Mouse (Mus musculus) MEL (cell line): ENCODE data around the gene Phyh. TPM values are rescaled to one million over a fixed set of nuclear protein-coding genes. Genes with fewer than 3 reads are reported as not detected.

ENCODE experiments used
- DNase-seq: peaks from one replicate; pipeline ENCODE4 v3.0.0; 2011; ENCODE audit warnings: low read depth, low spot score
- H3K27ac ChIP-seq: 2 replicates; pipeline ENCODE4 v1.5.1; 2012; ENCODE audit warnings: low read depth, mild to moderate bottlenecking, control low read depth, low read length, moderate library complexity; ENCODE audit not compliant: control insufficient read depth
- H3K27me3 ChIP-seq, 2 experiments: fragments of 150-350 bp in 1 of 2; sonication (generic) in 1 of 2; 2 replicates each; pipeline ENCODE4 v1.6.1; 2012; ENCODE audit warnings: low read length in 2 of 2, mild to moderate bottlenecking in 2 of 2, improper control_type of control experiment in 1 of 2, moderate library complexity in 1 of 2; ENCODE audit not compliant: insufficient read depth in 2 of 2, control insufficient read depth in 1 of 2
- H3K36me3 ChIP-seq, 2 experiments: 2 replicates each; pipeline ENCODE4 v1.6.1; 2012 to 2014; ENCODE audit warnings: low read length in 2 of 2, improper control_type of control experiment in 1 of 2, inconsistent platforms in 1 of 2, mild to moderate bottlenecking in 1 of 2; ENCODE audit not compliant: insufficient read depth in 2 of 2, control insufficient read depth in 1 of 2
- H3K4me1 ChIP-seq, 2 experiments: fragments of 150-350 bp in 1 of 2; sonication (generic) in 1 of 2; 2 replicates each; pipeline ENCODE4 v1.6.1; 2012; ENCODE audit warnings: low read length in 2 of 2, improper control_type of control experiment in 1 of 2, mild to moderate bottlenecking in 1 of 2; ENCODE audit not compliant: insufficient read depth in 2 of 2, control insufficient read depth in 1 of 2
- H3K4me3 ChIP-seq, 2 experiments: fragments of 150-350 bp in 1 of 2; sonication (generic) in 1 of 2; 2 replicates each; pipeline ENCODE4 v1.5.1; 2012; ENCODE audit warnings: low read depth in 2 of 2, low read length in 2 of 2, mild to moderate bottlenecking in 2 of 2, moderate library complexity in 2 of 2, control low read depth in 1 of 2, improper control_type of control experiment in 1 of 2; ENCODE audit not compliant: control insufficient read depth in 1 of 2, insufficient read depth in 1 of 2
- H3K79me2 ChIP-seq: 2 replicates; pipeline ENCODE4 v1.6.1; 2012; ENCODE audit warnings: mild to moderate bottlenecking, low read length, moderate library complexity; ENCODE audit not compliant: control insufficient read depth, poor library complexity, insufficient read depth
- H3K9ac ChIP-seq: 2 replicates; pipeline ENCODE4 v1.6.1; 2012; ENCODE audit warnings: low read depth, mild to moderate bottlenecking, control low read depth, low read length, moderate library complexity; ENCODE audit not compliant: control insufficient read depth, poor library complexity, severe bottlenecking
- H3K9me3 ChIP-seq: fragments of 150-350 bp; sonication (generic); replicated peaks from 2 replicates; pipeline ENCODE4 v1.6.1; 2012; ENCODE audit warnings: mild to moderate bottlenecking, low read length, improper control_type of control experiment, moderate library complexity; ENCODE audit not compliant: insufficient read depth
- CHD1 ChIP-seq: IDR thresholded peaks from 2 replicates; pipeline ENCODE4 v1.6.1; 2012; ENCODE audit warnings: low read depth, mild to moderate bottlenecking, inconsistent platforms, low read length, improper control_type of control experiment
- CHD2 ChIP-seq: IDR thresholded peaks from 2 replicates; pipeline ENCODE4 v1.6.1; 2011; ENCODE audit warnings: low read length, improper control_type of control experiment
- CTCF ChIP-seq, 3 experiments: IDR thresholded peaks in 2 of 3; conservative IDR thresholded peaks in 1 of 3; 2 replicates each; pipeline ENCODE4 v1.5.1; 2011 to 2012; ENCODE audit warnings: low read length in 3 of 3, low read depth in 2 of 3, mild to moderate bottlenecking in 2 of 3, improper control_type of control experiment in 1 of 3, inconsistent platforms in 1 of 3, mixed read lengths in 1 of 3, moderate library complexity in 1 of 3; ENCODE audit not compliant: control insufficient read depth in 1 of 3, insufficient read depth in 1 of 3, poor library complexity in 1 of 3, severe bottlenecking in 1 of 3
- E2F4 ChIP-seq: IDR thresholded peaks from 2 replicates; pipeline ENCODE4 v1.6.1; 2011; ENCODE audit warnings: low read depth, low read length, improper control_type of control experiment, borderline replicate concordance
- GABPA ChIP-seq: IDR thresholded peaks from 2 replicates; pipeline ENCODE4 v1.6.1; 2012; ENCODE audit warnings: low read depth, mild to moderate bottlenecking, inconsistent platforms, low read length, improper control_type of control experiment, moderate library complexity
- GATA1 ChIP-seq: IDR thresholded peaks from 2 replicates; pipeline ENCODE4 v1.6.1; 2011; ENCODE audit warnings: low read depth, low read length, improper control_type of control experiment
- HCFC1 ChIP-seq: IDR thresholded peaks from 2 replicates; pipeline ENCODE4 v1.6.1; 2012; ENCODE audit warnings: low read depth, mild to moderate bottlenecking, inconsistent platforms, low read length, improper control_type of control experiment, moderate library complexity
- JUND ChIP-seq: IDR thresholded peaks from 2 replicates; pipeline ENCODE4 v1.6.1; 2011; ENCODE audit warnings: low read depth, mild to moderate bottlenecking, improper control_type of control experiment, low read length
- MAFK ChIP-seq: IDR thresholded peaks from 2 replicates; pipeline ENCODE4 v1.6.1; 2011; ENCODE audit warnings: low read depth, mild to moderate bottlenecking, low read length, improper control_type of control experiment, borderline replicate concordance
- MAX ChIP-seq: IDR thresholded peaks from 2 replicates; pipeline ENCODE4 v1.6.1; 2011; ENCODE audit warnings: low read length, improper control_type of control experiment
- MAZ ChIP-seq: IDR thresholded peaks from 2 replicates; pipeline ENCODE4 v1.6.1; 2012; ENCODE audit warnings: low read depth, mild to moderate bottlenecking, inconsistent platforms, low read length, improper control_type of control experiment
- MXI1 ChIP-seq: IDR thresholded peaks from 2 replicates; pipeline ENCODE4 v1.6.1; 2011; ENCODE audit warnings: mild to moderate bottlenecking, low read depth, low read length, improper control_type of control experiment
- MYC ChIP-seq: IDR thresholded peaks from 2 replicates; pipeline ENCODE4 v1.6.1; 2011; ENCODE audit warnings: low read depth, mild to moderate bottlenecking, low read length, improper control_type of control experiment, moderate library complexity
- NELFE ChIP-seq: IDR thresholded peaks from 2 replicates; pipeline ENCODE4 v1.6.1; 2011; ENCODE audit warnings: low read depth, low read length, improper control_type of control experiment
- NRF1 ChIP-seq: IDR thresholded peaks from 2 replicates; pipeline ENCODE4 v1.6.1; 2014; ENCODE audit warnings: low read depth, mild to moderate bottlenecking, inconsistent platforms, low read length, improper control_type of control experiment, moderate library complexity; ENCODE audit not compliant: poor library complexity, insufficient read depth, severe bottlenecking
- POLR2A ChIP-seq, 2 experiments: IDR thresholded peaks; 2 replicates each; pipeline ENCODE4 v1.6.1; 2011 to 2012; ENCODE audit warnings: low read length in 2 of 2, mild to moderate bottlenecking in 2 of 2, control low read depth in 1 of 2, improper control_type of control experiment in 1 of 2, low read depth in 1 of 2, moderate library complexity in 1 of 2; ENCODE audit not compliant: control insufficient read depth in 1 of 2, insufficient read depth in 1 of 2, poor library complexity in 1 of 2
- POLR2AphosphoS2 ChIP-seq: IDR thresholded peaks from 2 replicates; pipeline ENCODE4 v1.6.1; 2011; ENCODE audit warnings: low read length, improper control_type of control experiment
- POLR2AphosphoS5 ChIP-seq: IDR thresholded peaks from 2 replicates; pipeline ENCODE4 v1.6.1; 2012; ENCODE audit warnings: low read depth, borderline replicate concordance, mild to moderate bottlenecking, inconsistent platforms, low read length, moderate library complexity, mixed read lengths
- RAD21 ChIP-seq: IDR thresholded peaks from 2 replicates; pipeline ENCODE4 v1.6.1; 2011; ENCODE audit warnings: mild to moderate bottlenecking, low read depth, low read length, improper control_type of control experiment
- RCOR1 ChIP-seq: IDR thresholded peaks from 2 replicates; pipeline ENCODE4 v1.6.1; 2012; ENCODE audit warnings: low read depth, mild to moderate bottlenecking, inconsistent platforms, low read length, improper control_type of control experiment
- SIN3A ChIP-seq: IDR thresholded peaks from 2 replicates; pipeline ENCODE4 v1.6.1; 2012; ENCODE audit warnings: low read length, improper control_type of control experiment, inconsistent platforms
- TBP ChIP-seq: IDR thresholded peaks from 2 replicates; pipeline ENCODE4 v1.8.0; 2011; ENCODE audit warnings: low read depth, low read length, improper control_type of control experiment
- TCF12 ChIP-seq: IDR thresholded peaks from 2 replicates; pipeline ENCODE4 v1.6.1; 2014; ENCODE audit warnings: low read depth, mild to moderate bottlenecking, inconsistent platforms, low read length, improper control_type of control experiment, moderate library complexity
- ZMIZ1 ChIP-seq: IDR thresholded peaks from 2 replicates; pipeline ENCODE4 v1.6.1; 2012; ENCODE audit warnings: low read depth, mild to moderate bottlenecking, inconsistent platforms, low read length, improper control_type of control experiment, moderate library complexity
- ZNF384 ChIP-seq: IDR thresholded peaks from 2 replicates; pipeline ENCODE4 v1.6.1; 2012; ENCODE audit warnings: low read depth, mild to moderate bottlenecking, inconsistent platforms, low read length, improper control_type of control experiment
- polyA plus RNA-seq, 2 experiments: library from polyadenylated mRNA; stranded (reverse) in 1 of 2; unstranded in 1 of 2; fragments of >175 nt in 1 of 2; fragments of >200 nt in 1 of 2; gene quantifications; 2 replicates each; pipeline versions ENCODE4 v1.2.1 to v1.2.4; 2012; ENCODE audit warnings: low replicate concordance in 2 of 2, low read depth in 1 of 2; ENCODE audit not compliant: insufficient read length in 2 of 2, insufficient read depth in 1 of 2, missing spikeins in 1 of 2
- total RNA-seq: library from RNA; depleted of rRNA; stranded (reverse); fragments of 300-350 nt; gene quantifications from 2 replicates; pipeline ENCODE4 v1.2.3, GENCODE M21; 2012

Phyh gene
- total and polyA plus RNA-seq, 3 experiments, result not detected

DNA sequence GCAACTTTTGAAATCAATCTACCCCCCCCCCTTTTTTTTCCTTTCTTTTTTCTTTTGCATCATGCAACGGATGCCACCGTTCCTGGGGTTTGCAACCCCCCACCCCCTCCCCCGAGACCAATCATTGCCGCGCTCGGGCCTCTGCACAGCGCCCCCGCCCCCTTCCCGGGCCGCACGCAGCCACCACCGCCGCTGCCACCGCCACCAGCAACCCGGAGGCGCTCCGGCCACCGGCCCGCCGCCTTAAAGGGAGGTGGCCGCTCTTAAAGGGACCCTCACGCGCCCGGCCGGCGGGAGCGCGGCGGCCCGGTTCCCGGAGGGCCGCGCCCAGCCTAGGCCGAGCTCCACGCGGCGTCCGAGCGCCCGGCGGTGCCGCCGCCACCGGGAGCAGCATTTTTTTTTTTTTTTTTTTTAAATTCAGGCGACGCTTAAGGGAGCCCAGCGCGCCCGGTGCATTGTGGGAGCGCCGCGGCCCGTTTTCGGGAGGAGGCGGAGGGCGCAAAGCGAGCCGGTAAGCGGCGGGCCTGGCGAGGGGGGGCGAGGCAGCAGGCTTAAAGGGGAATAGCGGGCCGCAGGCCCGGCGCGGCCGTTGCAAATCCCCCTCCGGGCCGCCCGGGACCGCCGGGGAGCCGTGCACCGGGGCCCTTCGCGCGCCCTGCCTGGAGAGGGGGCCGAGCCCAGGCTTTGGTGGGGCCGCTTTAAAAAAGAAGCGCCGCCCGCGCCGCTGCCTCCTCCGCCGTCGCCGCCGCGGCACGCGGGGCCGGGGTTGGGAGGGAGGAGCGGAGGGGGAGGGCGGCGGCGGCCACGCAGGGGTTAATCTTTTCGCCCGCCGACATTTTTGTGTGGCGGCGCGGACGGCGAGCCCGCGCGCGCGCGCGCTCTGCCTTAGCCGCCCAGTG is 37.2 kb upstream of the Phyh start, which contains the start of gene Sephs1:
Gene Sephs1 (plus strand): TSS at position 215 of the 899 bp plus-strand sequence.
- Histone ChIP-seq H3K27me3 (no peaks in the 10 kb centered on the region), H3K4me3 (peak within 1 kb of the TSS; percentile 90 to 95), H3K79me2 (peaks cover 34% of the 10 kb centered on the region), H3K9ac (peak within 1 kb of the TSS; percentile 96), H3K36me3 (peaks cover 4 to 11% of the 10 kb centered on the region in 2 experiments; a peak in 3 of 4 replicates), H3K9me3 (no peaks in the 10 kb centered on the region), H3K27ac (peak within 1 kb of the TSS; percentile 70), H3K4me1 (peaks cover 3 to 10% of the 10 kb centered on the region in 2 experiments; a peak in 3 of 4 replicates)
- peak; percentile 54; the same call in 1 of the 2 replicates for TF ChIP-seq MXI1
- 0 out of 2 replicates have a peak, but pooled peaks have one; percentile 50 for TF ChIP-seq ZMIZ1
- TF ChIP-seq JUND, result no peak
- 0 out of 2 replicates have a peak, but pooled peaks have one; percentile 21 for TF ChIP-seq RCOR1
- TF ChIP-seq ZNF384, result peak; percentile 91
- peak; percentile 49 to 71; a peak in 3 of 4 replicates for TF ChIP-seq POLR2A (IDR thresholded peaks at IDR 0.05; ENCODE audit: control insufficient read depth in 1 of 2, insufficient read depth in 1 of 2, low read depth in 1 of 2, low read length in 2 of 2, poor library complexity in 1 of 2)
- TF ChIP-seq RAD21, result no peak
- peak; percentile 38 for TF ChIP-seq NELFE
- peak; percentile 88; the same call in 1 of the 2 replicates for TF ChIP-seq MAZ
- peak; percentile 81 for TF ChIP-seq HCFC1
- TF ChIP-seq POLR2AphosphoS5, result no peak
- peak; percentile 39; the same call in 1 of the 2 replicates for TF ChIP-seq MAX
- peak; percentile 24; the same call in 1 of the 2 replicates for TF ChIP-seq TCF12
- peak; percentile 55 for TF ChIP-seq NRF1
- TF ChIP-seq POLR2AphosphoS2, result peak; percentile 29; the same call in 1 of the 2 replicates
- TF ChIP-seq SIN3A, result peak; percentile 45; the same call in 1 of the 2 replicates
- no peak for TF ChIP-seq GATA1
- peak; percentile 86 for DNase-seq

DNA sequence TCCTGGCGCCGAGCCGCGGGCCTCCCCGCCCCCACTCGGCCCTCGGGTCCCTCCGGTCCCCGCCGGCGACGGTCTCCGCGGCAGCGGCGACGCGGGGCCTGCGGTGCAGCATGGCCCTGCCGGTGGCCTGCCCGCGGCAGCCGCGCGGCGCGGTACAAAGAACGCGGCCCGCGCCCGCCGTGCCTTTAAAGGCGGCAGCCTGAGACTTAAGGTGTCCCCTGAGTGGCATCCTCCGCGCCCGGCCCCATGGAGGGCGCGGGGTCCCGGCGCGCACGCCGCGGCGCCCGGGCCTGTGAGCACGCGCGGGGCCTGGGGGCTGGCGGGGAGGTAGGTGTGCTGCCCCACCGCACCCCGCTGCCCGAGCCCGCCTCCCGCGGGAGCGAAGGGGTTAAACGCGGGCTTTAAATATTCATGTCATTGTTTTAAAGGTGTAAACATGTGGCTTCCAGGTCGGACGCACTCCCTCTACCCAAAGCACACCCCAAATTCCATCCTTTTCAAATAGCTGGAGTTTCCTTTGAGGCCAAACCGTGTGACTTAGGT is 36.5 kb upstream of the Phyh start:
- TF ChIP-seq CHD1, result no peak
- TF ChIP-seq NELFE, result 0 out of 2 replicates have a peak, but pooled peaks have one; percentile 44
- TF ChIP-seq MAFK, result no peak
- TF ChIP-seq MAX, result peak; percentile 84; the same call in 1 of the 2 replicates
- peak; percentile 97 for TF ChIP-seq SIN3A
- no peak for TF ChIP-seq CTCF (IDR thresholded peaks at IDR 0.05 in 2 of 3, conservative IDR thresholded peaks at IDR 0.05 in 1 of 3; ENCODE audit: control insufficient read depth in 1 of 3, insufficient read depth in 1 of 3, low read depth in 2 of 3, low read length in 3 of 3, poor library complexity in 1 of 3, severe bottlenecking in 1 of 3)
- TF ChIP-seq HCFC1, result peak; percentile 45; the same call in 1 of the 2 replicates
- peak; percentile 94 for TF ChIP-seq MXI1
- no peak for TF ChIP-seq TBP
- TF ChIP-seq MYC, result 0 out of 2 replicates have a peak, but pooled peaks have one; percentile 43
- no peak for TF ChIP-seq CHD2
- TF ChIP-seq GABPA, result no peak
- no peak for TF ChIP-seq E2F4
- peak; percentile 68 for DNase-seq

More for the DNA sequence above, 36.5 kb upstream of the Phyh start:
- Histone ChIP-seq H3K4me3 (peak overlapping the region; percentile 90 to 95), H3K4me1 (peaks cover 3 to 10% of the 10 kb centered on the region in 2 experiments; a peak in 3 of 4 replicates), H3K27ac (peak overlapping the region; percentile 70), H3K79me2 (peaks cover 34% of the 10 kb centered on the region), H3K36me3 (peaks cover 4 to 11% of the 10 kb centered on the region in 2 experiments), H3K9me3 (no peaks in the 10 kb centered on the region), H3K9ac (peak overlapping the region; percentile 96), H3K27me3 (no peaks in the 10 kb centered on the region)
